Mouse (Mus musculus) 3T3-L1 (cell line): ENCODE measurements at regions not wholly inside any gene's neighbourhood (a gene's known extent, or its start where the extent isn't known, plus 50 kb on each side); places are given as distances from the start of the nearest gene placed in this dataset.
A peak's percentile ranks its signal among the peaks of the same experiment; 100 is the strongest.

ENCODE experiments used
- DNase-seq: peaks from one replicate; pipeline ENCODE4 v3.0.0-alpha.2; 2015; ENCODE audit warnings: low read depth, low spot score

DNA sequence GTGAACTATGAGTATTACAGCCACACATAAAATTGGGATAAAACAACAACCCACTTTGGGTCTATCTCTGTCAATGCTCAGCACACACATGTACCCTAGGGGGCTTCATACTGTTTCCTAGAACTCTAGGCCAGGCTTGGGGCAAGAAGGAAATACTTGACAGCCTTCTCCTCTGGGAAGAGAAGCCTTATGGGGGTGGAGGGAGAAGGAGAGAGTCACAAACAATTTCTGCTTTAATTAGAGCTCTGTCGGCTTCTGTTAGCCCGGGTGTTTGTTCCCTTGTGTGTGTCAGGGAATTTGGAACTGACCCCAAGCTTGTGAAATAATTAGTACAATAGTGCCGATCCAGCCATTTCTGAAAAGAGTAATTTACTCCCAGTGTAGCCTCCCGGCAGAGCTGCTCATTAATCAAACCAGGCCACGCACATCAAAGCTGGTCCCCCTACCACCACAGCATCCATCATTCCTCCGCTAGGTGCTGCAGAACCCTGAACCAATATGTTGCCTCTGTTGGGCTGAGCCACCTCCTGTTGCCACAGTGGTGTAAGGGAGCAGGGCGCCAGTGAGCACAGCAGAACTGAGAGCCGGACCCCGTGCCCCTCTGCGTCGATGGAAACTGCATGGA lies 307.3 kb downstream of the Tmem114 start:
- no peak for DNase-seq

DNA sequence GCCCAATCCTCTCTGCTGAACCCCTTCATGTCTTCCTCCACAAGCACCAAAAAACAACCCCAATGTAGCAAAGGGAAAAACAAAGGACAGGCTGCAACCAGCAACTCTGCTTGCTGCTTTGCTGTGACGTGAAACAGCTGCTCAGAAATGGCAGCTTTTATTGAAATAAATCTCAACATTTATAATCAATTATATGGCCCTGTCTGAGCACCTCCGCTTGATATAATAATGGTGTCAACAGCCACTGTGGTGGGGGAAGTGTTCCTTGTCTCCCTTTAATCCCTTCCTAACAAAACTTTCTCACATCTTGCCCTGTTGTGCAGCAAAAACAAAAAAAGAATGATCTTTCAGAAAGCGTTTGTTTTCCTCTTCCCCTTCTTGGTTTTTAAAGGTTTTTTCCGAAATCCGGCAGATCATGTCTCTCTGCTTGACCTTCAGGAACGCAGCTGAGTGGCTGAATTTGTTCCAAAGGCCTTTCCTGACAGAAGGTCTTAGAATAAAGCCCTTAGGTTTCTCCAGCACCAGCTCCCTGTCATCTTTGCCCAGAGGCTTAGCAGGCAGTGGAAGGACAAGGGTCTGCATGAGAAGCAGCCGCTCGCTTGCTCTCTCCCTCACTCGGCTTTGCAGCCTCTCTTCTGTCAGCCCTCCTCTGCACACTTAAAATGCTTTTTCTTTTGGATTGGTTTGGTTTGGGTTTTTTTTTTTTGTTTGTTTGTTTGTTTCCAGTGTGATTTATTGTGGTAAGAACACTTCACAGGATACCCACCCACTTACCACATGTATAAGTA lies 313.4 kb downstream of the Tmem114 start:
- no peak for DNase-seq

- DNase-seq, result no peak
These were observed 316.5 kb downstream of the Tmem114 start for GRCm38 (mm10) chr16:8108141-8109122.

DNA sequence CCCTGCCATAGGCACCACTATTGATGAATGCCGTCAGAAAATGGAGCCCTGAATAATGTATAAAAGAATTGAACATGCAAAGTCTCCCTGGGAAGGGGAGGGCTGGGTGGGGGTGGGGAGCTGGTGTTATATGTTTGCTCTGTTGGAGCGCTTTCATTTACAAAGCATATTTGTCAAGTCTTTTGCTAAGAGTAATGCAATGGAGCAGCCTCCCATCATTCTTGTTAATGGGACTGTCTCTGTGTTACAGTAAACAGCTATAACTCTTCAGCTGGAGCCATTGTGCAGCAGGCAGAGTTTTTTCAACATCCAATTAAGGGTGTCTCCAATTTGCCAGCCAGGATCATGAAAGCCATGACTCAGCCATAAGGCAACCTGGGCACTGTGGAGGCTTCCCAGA lies 345.9 kb downstream of the Tmem114 start:
- DNase-seq, result no peak

DNA sequence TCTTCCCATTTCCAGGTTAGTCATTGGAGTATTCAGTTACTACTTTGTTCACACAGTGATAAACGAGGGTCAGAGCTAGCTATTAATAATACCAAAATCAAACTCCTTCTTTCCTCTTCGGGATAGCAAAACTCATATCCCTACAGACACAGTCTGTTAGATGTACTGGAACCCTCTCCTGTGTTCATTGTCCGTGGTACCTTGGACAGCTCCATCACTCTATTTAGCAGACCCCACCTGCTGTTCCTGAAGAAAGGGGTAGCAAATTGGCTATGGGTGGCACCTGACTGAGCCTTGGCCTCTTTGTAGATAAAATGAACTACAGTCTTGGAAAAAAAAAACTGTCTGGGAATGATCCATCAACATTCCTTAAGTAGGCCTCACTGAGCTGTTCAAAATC lies 346.5 kb downstream of the Tmem114 start:
- DNase-seq, result no peak

DNA sequence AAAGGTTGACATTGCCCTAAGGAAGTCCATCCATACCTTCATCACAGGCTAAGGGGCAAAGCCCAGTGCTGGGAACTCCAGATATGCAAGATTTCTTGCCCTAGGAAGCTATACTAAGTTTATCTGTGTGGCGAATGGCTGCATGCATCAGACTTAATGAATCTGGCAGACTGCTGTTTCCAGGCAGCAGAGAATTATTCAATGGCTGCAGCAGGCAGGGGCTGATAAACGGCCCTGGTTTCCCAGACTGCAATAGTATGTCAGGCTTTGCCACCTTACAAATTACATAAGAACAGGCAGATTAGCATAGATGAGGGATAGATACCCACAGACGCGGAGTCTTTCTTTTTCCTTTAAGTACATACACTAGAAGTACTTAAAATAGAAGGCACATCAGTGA lies 350.2 kb downstream of the Tmem114 start:
- no peak for DNase-seq

GRCm38 (mm10) chr16:8053936-8054335 lies 371.0 kb downstream of the Tmem114 start:
- no peak for DNase-seq

DNA sequence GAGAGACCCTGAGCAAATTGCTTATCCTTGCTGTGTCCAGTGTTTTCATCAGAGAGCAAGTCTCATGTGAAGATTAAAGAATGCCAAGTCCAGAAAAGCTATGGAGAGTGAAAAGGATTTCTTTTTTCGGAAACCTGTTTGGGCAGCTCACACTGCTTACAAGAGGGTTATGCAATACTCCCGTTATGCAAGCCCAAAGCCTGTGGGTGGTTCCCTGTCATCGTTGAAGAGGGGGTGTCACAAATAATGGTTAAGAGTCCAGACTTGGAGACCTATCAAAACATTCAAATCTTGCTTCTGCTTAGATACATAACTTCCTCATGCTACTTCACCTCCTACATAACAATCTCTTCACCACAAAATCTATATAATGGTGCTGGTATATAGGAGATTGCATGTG lies 416.0 kb downstream of the Tmem114 start:
- no peak for DNase-seq

GRCm38 (mm10) chr16:8006631-8007030 lies 418.3 kb downstream of the Tmem114 start:
- no peak for DNase-seq

- DNase-seq, result no peak
These were observed 422.4 kb downstream of the Tmem114 start for GRCm38 (mm10) chr16:8002339-8003089.

GRCm38 (mm10) chr16:7982816-7983215 lies 442.1 kb downstream of the Tmem114 start:
- no peak for DNase-seq

GRCm38 (mm10) chr16:7978466-7978865 lies 446.5 kb downstream of the Tmem114 start:
- DNase-seq, result peak; percentile 16

DNA sequence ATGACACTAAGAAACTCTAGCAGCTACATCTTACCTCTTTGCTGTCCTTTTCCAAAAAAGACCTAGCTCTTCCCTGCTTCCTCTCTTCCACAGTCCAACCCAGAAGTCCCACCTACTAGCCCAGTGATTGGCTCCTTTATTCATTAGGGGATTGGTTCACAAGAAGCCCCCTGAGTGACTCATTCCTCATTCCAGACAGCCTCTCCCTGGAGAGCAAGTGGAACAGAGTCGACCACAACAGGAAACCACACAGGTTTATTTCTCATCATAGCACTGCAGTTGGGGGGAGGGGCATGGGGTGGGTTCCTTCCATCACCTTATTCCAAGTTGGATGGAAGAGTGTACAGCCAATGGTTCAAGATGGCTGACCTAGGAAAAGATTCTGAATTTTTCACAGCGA lies 473.3 kb downstream of the Tmem114 start:
- no peak for DNase-seq

GRCm38 (mm10) chr16:7942333-7942732 lies 482.6 kb downstream of the Tmem114 start:
- DNase-seq, result no peak

- no peak for DNase-seq
These were observed 487.8 kb downstream of the Tmem114 start for GRCm38 (mm10) chr16:7937167-7937566.

DNA sequence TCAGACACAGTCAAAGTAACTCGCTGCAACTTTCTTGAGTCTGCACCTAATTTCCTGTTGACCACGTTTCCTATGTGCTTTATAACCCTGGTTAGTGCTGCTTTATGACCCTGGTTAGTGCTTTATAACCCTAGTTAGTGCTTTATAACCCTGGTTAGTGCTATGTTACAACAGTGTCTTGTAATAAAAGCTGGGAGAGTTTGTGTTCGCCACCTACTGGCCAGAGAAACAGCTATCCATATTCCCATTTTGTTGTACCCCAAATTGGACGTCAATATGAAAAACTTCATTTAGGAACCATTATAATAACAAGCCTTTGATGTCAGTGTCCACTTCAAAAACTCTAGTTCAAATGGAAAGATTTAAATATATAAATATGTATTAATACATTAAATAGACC lies 492.6 kb downstream of the Tmem114 start:
- DNase-seq, result peak; percentile 21

- no peak for DNase-seq
These were observed 493.3 kb downstream of the Tmem114 start for GRCm38 (mm10) chr16:7931676-7932075.

- no peak for DNase-seq
These were observed 495.8 kb downstream of the Tmem114 start for GRCm38 (mm10) chr16:7929112-7929511.

GRCm38 (mm10) chr16:7928391-7928935 lies 496.5 kb downstream of the Tmem114 start:
- no peak for DNase-seq

GRCm38 (mm10) chr16:7927756-7928155 lies 497.2 kb downstream of the Tmem114 start:
- no peak for DNase-seq

- DNase-seq, result no peak
These were observed 529.1 kb downstream of the Tmem114 start for GRCm38 (mm10) chr16:7895786-7896185.
